Mouse (Mus musculus): ENCODE data around the gene Sgce.
"Not testable (repeated sequence)": the region's sequence is repeated elsewhere in the genome, so short reads cannot be mapped to it uniquely, and the experiment has no call there.

The Sgce gene

GRCm38 (mm10) chr6:4746696-4747439 lies at the start of gene Sgce, which contains the start of gene Peg10:
Gene Sgce, minus strand, starts transcription at chr6:4747207.
Gene Peg10, plus strand, starts transcription at chr6:4747306.
- no peak for DNase-seq (ENCODE audit: extremely low read depth, insufficient read length, low spot score)

- no peak for DNase-seq (ENCODE audit: extremely low read depth, insufficient read length, low spot score)
Measured at GRCm38 (mm10) chr6:4796281-4796680, 49.3 kb upstream of the Sgce start.

GRCm38 (mm10) chr6:4762252-4762651 lies 15.2 kb upstream of the Sgce start:
- DNase-seq (ENCODE audit: extremely low read depth, insufficient read length, low spot score): no peak

- DNase-seq (ENCODE audit: extremely low read depth, insufficient read length, low spot score): not testable (repeated sequence)
Measured at GRCm38 (mm10) chr6:4761415-4762142, 14.6 kb upstream of the Sgce start.

GRCm38 (mm10) chr6:4754886-4755285 lies 7.9 kb upstream of the Sgce start:
- DNase-seq (ENCODE audit: extremely low read depth, insufficient read length, low spot score): no peak

- DNase-seq (ENCODE audit: extremely low read depth, insufficient read length, low spot score): no peak
Measured at GRCm38 (mm10) chr6:4754286-4754685, 7.3 kb upstream of the Sgce start.

GRCm38 (mm10) chr6:4751355-4751754 lies 4.3 kb upstream of the Sgce start:
- DNase-seq (ENCODE audit: extremely low read depth, insufficient read length, low spot score): no peak

- no peak for DNase-seq (ENCODE audit: extremely low read depth, insufficient read length, low spot score)
Measured at GRCm38 (mm10) chr6:4749091-4749490, 2.1 kb upstream of the Sgce start.

- no peak for DNase-seq (ENCODE audit: extremely low read depth, insufficient read length, low spot score)
Measured at GRCm38 (mm10) chr6:4748506-4748961, 1.5 kb upstream of the Sgce start.

GRCm38 (mm10) chr6:4747677-4748505 lies 884 bp upstream of the Sgce start:
- no peak for DNase-seq (ENCODE audit: extremely low read depth, insufficient read length, low spot score)

GRCm38 (mm10) chr6:4746036-4746695 lies 841 bp downstream of the Sgce start:
- no peak for DNase-seq (ENCODE audit: extremely low read depth, insufficient read length, low spot score)

- peak; percentile 52 for DNase-seq (ENCODE audit: extremely low read depth, insufficient read length, low spot score)
Measured at GRCm38 (mm10) chr6:4740511-4740910, 6.5 kb downstream of the Sgce start.

GRCm38 (mm10) chr6:4739522-4740355 lies 7.3 kb downstream of the Sgce start:
- DNase-seq (ENCODE audit: extremely low read depth, insufficient read length, low spot score): no peak

GRCm38 (mm10) chr6:4738717-4739116 lies 8.3 kb downstream of the Sgce start:
- DNase-seq (ENCODE audit: extremely low read depth, insufficient read length, low spot score): no peak

- no peak for DNase-seq (ENCODE audit: extremely low read depth, insufficient read length, low spot score)
Measured at GRCm38 (mm10) chr6:4738034-4738629, 8.9 kb downstream of the Sgce start.

GRCm38 (mm10) chr6:4736372-4736771 lies 10.6 kb downstream of the Sgce start:
- DNase-seq (ENCODE audit: extremely low read depth, insufficient read length, low spot score): no peak

- DNase-seq (ENCODE audit: extremely low read depth, insufficient read length, low spot score): no peak
Measured at GRCm38 (mm10) chr6:4733208-4733607, 13.8 kb downstream of the Sgce start.

- no peak for DNase-seq (ENCODE audit: extremely low read depth, insufficient read length, low spot score)
Measured at GRCm38 (mm10) chr6:4731675-4732074, 15.3 kb downstream of the Sgce start.

- no peak for DNase-seq (ENCODE audit: extremely low read depth, insufficient read length, low spot score)
Measured at GRCm38 (mm10) chr6:4728305-4728704, 18.7 kb downstream of the Sgce start.
